Mouse (Mus musculus): ENCODE results near the gene Gm28576. TPM values are rescaled to one million over a fixed set of nuclear protein-coding genes. Genes with fewer than 3 reads are reported as not detected.
"Not testable (repeated sequence)": the region's sequence is repeated elsewhere in the genome, so short reads cannot be mapped to it uniquely, and the experiment has no call there.

The Gm28576 gene
- not detected in 2 replicates for polyA plus RNA-seq (2012; rRNA removed)

- H3K27me3 ChIP-seq (ENCODE audit: control insufficient read depth, insufficient read depth, low read length); H3K27ac ChIP-seq (ENCODE audit: insufficient read depth, low read depth, low read length); H3K4me3 ChIP-seq (ENCODE audit: low read depth, low read length); H3K36me3 ChIP-seq (ENCODE audit: control insufficient read depth, insufficient read depth, low read length); H3K4me1 ChIP-seq (ENCODE audit: control insufficient read depth, insufficient read depth, insufficient read length, low read length): not testable (repeated sequence)
- no CpG with 5 or more reads among the region's 8 CpGs for WGBS
These were observed at the start of gene Gm28576 for GRCm38 (mm10) chrY:7722641-7723040. Gene Gm28576, plus strand, starts transcription at chrY:7722941.

Other genes with a start within 250 kb of the Gm28576 start
- gene Gm20826, start 84.5 kb upstream of the Gm28576 start, polyA plus RNA-seq (2012; rRNA removed), result not detected in 2 replicates

Data from small intestine, adult 2 months (tissue).